Mouse (Mus musculus) heart, embryonic 10.5 days (tissue): ENCODE measurements at regions not wholly inside any gene's neighbourhood (a gene's known extent, or its start where the extent isn't known, plus 50 kb on each side); places are given as distances from the start of the nearest gene placed in this dataset.
"Not testable (repeated sequence)": the region's sequence is repeated elsewhere in the genome, so short reads cannot be mapped to it uniquely, and the experiment has no call there.

ENCODE experiments used
- DNase-seq: peaks from one replicate; pipeline ENCODE4 v3.0.0-alpha.2; 2017; ENCODE audit warnings: low spot score
- H3K27ac ChIP-seq: fragments of 300-500 bp; sonication (generic); 2 replicates; pipeline ENCODE4 v1.5.1; 2016; ENCODE audit warnings: mild to moderate bottlenecking
- H3K27me3 ChIP-seq: fragments of 300-500 bp; sonication (generic); 2 replicates; pipeline ENCODE4 v1.6.1; 2016; ENCODE audit warnings: mild to moderate bottlenecking; ENCODE audit not compliant: poor library complexity, insufficient read depth, severe bottlenecking
- H3K36me3 ChIP-seq: fragments of 300-500 bp; sonication (generic); 2 replicates; pipeline ENCODE4 v1.6.1; 2016; ENCODE audit warnings: mild to moderate bottlenecking, moderate library complexity
- H3K4me1 ChIP-seq: fragments of 300-500 bp; sonication (generic); 2 replicates; pipeline ENCODE4 v1.6.1; 2016; ENCODE audit warnings: mild to moderate bottlenecking
- H3K4me3 ChIP-seq: fragments of 300-500 bp; sonication (generic); 2 replicates; pipeline ENCODE4 v1.5.1; 2016; ENCODE audit warnings: mild to moderate bottlenecking, moderate library complexity
- H3K9me3 ChIP-seq: fragments of 300-500 bp; sonication (generic); 2 replicates; pipeline ENCODE4 v1.6.1; 2016; ENCODE audit warnings: mild to moderate bottlenecking, moderate library complexity
- WGBS: fragments of 180-500 bp; shearing (Covaris S2); methylation state at CpG from one replicate; pipeline ENCODE4 v1.1.7; 2016; 5-methylcytosine and 5-hydroxymethylcytosine counted together

DNA sequence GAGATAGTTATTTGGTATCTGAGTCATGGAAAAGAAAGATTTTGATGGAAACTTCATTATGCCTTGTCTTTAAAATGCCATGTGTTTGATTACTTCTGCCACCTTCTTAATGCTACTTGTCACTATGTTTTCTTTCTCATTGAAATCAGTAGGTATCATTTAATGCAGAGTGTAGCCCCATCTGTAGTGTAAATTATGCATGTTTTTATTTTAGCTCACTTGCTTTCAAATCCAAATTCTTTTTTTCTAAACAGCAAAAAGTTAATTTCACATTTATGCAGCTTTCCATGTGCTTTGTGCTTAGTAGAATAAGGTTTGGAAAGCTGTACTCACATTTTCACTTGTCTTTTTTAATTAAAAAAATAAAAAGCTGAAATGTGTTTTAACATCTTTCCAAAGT lies 748.0 kb upstream of the Epha7 start:
- Histone ChIP-seq H3K4me3 (no peak overlapping the region), H3K36me3 (no peaks in the 10 kb centered on the region)
- DNase-seq = no peak

DNA sequence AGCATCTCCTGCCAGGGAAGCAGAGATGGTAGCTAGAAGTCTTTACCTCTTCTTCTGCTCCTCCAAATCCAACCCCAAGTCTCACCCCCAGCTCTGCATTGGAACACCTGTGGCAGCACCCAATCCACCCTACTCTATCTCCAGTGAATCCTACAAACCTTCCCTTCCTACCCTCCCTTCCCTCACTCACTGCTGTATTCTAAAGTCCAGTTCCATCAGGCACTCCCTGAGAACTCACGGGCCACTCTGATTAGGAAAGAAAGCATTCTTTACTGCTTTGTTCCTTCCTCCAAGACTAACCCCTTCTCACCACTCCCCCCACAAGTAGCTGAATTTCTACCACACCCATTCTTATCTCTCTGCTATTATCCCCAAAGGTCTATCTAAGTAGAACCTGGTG lies 747.1 kb upstream of the Epha7 start:
- Histone ChIP-seq H3K27me3 (no peaks in the 10 kb centered on the region), H3K4me1 (no peaks in the 10 kb centered on the region), H3K27ac (no peak overlapping the region), H3K4me3 (no peak overlapping the region), H3K36me3 (no peaks in the 10 kb centered on the region), H3K9me3 (no peaks in the 10 kb centered on the region)
- no peak for DNase-seq
- 41% methylated on average over 1 of the region's 1 CpGs for WGBS

More for the DNA sequence above, 748.0 kb upstream of the Epha7 start:
- H3K4me1 ChIP-seq = no peaks in the 10 kb centered on the region
- H3K27me3 ChIP-seq = no peaks in the 10 kb centered on the region
- no peak overlapping the region for H3K27ac ChIP-seq
- no peaks in the 10 kb centered on the region for H3K9me3 ChIP-seq

DNA sequence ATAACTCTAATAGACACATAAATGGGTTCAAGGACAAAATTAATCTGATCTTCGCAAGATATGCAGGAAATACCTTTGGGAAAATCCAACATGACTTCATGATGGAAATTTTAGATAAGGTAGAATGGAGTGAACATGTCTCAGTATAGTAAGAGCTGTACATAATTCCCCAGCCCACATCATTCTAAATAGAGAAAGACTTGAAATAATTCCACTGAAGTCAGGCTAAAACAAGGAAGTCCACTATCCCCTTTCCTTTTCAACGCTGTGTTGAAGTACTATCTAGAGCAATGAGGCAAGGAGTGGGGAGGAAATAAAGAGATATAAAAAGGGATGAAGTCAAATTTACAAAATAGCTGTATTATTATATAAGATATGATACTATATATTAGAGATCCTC lies 733.9 kb upstream of the Epha7 start:
- DNase-seq = no peak
- Histone ChIP-seq H3K36me3 (no peaks in the 10 kb centered on the region), H3K9me3 (no peaks in the 10 kb centered on the region), H3K27ac (no peak overlapping the region), H3K4me1 (no peaks in the 10 kb centered on the region), H3K27me3 (no peaks in the 10 kb centered on the region), H3K4me3 (no peak overlapping the region)
- 69% methylated on average over 2 of the region's 2 CpGs for WGBS

DNA sequence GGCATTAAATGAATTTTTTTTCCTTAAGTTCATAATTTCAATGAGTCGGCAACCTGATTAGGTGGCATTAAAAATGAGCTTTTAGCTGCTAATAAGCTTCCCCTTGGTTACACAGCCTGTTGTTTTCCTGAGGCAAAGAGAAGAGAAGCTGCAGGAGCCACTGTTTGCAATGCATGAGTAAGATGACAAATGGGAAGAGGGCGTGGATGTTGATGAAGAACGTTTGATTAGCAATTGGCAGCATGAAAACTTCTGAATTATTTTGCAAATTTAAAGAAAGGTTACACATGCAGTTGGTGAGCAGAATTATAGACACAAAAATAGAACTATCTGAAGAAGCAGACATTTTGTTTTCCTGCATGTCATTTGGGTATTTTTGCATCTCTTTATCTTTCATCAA lies 720.1 kb upstream of the Epha7 start:
- WGBS = 51% methylated on average over 3 of the region's 3 CpGs
- H3K4me3 ChIP-seq = no peak overlapping the region
- no peaks in the 10 kb centered on the region for H3K9me3 ChIP-seq
- H3K27me3 ChIP-seq = no peaks in the 10 kb centered on the region
- DNase-seq = no peak
- no peak overlapping the region for H3K27ac ChIP-seq
- no peaks in the 10 kb centered on the region for H3K36me3 ChIP-seq
- H3K4me1 ChIP-seq = no peaks in the 10 kb centered on the region

DNA sequence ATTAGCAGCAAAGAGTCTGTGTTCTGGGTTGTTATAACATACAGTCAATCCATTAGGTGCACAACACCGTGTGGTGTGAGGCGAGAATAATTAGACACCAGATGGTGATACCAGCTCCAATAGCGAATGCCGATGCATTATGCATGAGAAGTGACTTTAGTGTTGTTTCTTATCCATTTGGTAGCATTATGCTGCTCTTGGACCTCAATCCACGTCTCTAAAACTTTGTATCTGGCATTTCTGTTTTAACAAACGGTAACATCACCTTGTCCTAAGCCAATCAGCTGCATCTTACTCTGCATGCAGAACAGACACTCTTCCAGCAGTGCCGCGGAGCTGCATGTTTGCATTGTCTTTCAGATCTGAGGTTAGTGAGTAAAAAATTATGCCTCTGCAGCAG lies 669.8 kb upstream of the Epha7 start:
- no peak overlapping the region for H3K27ac ChIP-seq

DNA sequence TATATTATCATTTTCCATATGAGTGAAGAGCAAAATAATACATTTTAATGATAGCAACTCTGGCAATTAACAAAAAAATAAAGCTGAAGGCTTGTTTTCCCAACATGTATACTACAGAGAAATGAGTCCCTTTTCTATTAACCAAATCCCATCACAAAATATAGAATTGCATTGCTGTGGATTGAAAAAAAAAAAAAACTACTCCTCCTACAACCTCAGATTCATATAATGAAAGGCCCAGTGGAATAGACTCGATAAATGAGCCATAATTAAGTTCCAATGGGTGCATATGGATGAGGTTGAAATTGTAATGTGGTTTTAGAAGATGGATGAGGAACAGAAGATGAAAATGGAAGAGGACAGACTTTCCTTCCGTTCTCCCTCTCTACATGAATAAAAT lies 657.8 kb upstream of the Epha7 start:
- H3K9me3 ChIP-seq = no peaks in the 10 kb centered on the region
- no peaks in the 10 kb centered on the region for H3K36me3 ChIP-seq
- H3K4me1 ChIP-seq = no peaks in the 10 kb centered on the region
- DNase-seq = no peak
- H3K27ac ChIP-seq = no peak overlapping the region
- 73% methylated on average over 2 of the region's 2 CpGs for WGBS
- H3K27me3 ChIP-seq = no peaks in the 10 kb centered on the region
- H3K4me3 ChIP-seq = no peak overlapping the region

More for the DNA sequence above, 669.8 kb upstream of the Epha7 start:
- no peaks in the 10 kb centered on the region for H3K36me3 ChIP-seq
- 80% methylated on average over 8 of the region's 8 CpGs for WGBS
- H3K4me1 ChIP-seq = no peaks in the 10 kb centered on the region
- no peak for DNase-seq
- no peak overlapping the region for H3K4me3 ChIP-seq
- H3K27me3 ChIP-seq = no peaks in the 10 kb centered on the region
- H3K9me3 ChIP-seq = no peaks in the 10 kb centered on the region

DNA sequence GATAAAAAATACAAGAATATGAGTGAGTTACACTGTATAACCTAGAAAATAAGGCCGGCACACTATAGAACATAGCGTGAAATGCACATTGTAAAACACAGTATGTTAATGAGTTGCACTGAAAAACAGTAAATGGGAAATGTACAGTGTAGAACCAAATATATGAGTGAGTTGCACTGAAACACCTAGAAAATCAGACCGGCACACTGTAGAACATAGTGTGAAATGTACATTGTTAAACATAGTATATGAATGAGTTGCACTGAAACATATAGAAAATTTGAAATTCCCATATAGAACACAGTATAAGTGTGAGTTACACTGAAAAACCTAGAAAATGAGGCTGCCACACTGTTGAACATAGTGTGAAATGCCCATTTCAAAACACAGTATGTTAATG lies 636.2 kb upstream of the Epha7 start:
- WGBS = 61% methylated on average over 3 of the region's 3 CpGs
- H3K36me3 ChIP-seq = no peaks in the 10 kb centered on the region
- peak; percentile 79 for DNase-seq

DNA sequence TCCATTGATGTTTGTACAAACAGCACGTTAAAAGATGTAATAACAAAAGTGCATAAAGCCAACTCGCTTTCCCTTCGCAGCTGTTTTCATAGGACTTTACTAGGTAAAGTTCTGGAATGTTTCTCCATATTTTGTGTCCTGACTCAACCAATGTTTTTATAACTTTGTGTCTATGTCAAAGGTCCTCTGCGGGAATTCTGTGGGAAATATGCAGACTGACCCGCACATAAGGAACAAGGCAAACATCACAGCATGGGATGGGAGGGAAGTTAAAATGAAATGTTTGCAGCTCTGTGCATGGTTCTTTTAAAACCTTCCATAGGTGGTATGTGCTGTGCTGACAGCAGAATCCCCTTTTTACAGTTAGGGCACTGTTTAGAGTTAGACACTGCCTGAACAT lies 622.1 kb upstream of the Epha7 start:
- 86% methylated on average over 5 of the region's 5 CpGs for WGBS
- no peak for DNase-seq
- no peaks in the 10 kb centered on the region for H3K9me3 ChIP-seq
- no peak overlapping the region for H3K4me3 ChIP-seq
- no peak overlapping the region for H3K27ac ChIP-seq
- no peaks in the 10 kb centered on the region for H3K27me3 ChIP-seq
- no peaks in the 10 kb centered on the region for H3K36me3 ChIP-seq
- no peaks in the 10 kb centered on the region for H3K4me1 ChIP-seq

More for the DNA sequence above, 636.2 kb upstream of the Epha7 start:
- Histone ChIP-seq H3K27me3 (no peaks in the 10 kb centered on the region), H3K4me1 (no peaks in the 10 kb centered on the region), H3K27ac (no peak overlapping the region), H3K9me3 (no peaks in the 10 kb centered on the region), H3K4me3 (no peak overlapping the region)

DNA sequence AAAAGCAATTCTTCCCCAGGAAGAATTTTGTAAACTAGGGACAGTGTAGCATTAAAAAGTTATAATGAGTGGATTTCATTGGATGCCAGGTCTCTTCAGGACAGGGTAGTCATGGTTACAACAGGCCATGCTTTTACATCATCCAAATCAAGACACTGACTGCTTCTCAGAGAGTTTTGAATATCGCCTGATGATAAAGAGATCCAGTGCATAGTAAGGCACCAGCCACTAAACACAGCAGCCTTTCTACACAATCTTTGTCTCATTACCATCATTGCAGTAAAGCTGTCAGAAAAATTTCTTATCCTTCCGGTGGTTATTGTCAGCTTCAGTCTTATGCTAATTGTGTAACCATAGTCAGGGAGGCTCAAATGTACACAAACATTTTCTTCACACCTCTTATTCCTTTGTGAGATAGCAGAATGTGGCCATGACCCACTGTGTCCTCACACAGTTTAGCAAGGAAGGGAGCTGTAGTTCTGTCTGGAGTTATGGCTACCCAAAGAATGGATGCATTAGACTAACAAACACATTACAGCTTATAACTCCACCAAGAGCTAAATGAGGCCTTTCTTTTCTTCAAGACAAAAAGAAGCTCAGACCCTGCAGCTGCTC lies 585.2 kb upstream of the Epha7 start:
- Histone ChIP-seq H3K4me1 (no peaks in the 10 kb centered on the region), H3K27ac (no peak overlapping the region)
- 83% methylated on average over 2 of the region's 2 CpGs for WGBS

DNA sequence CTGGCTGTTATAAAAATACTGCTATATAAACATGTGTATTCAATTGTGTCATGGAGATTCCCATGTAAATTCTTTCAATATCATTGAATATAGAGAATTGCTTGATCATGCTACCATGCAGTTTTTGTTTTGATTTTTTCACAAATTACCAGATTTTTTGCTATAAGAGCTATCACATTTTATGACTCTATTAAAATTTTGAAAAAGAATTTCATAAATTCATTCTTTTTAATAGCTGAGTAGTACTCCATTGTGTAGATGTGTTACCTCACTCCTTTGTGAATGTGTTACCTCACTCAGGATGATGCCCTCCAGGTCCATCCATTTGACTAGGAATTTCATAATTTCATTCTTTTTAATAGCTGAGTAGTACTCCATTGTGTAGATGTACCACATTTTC lies 577.4 kb upstream of the Epha7 start:
- H3K9me3 ChIP-seq, H3K4me1 ChIP-seq, H3K36me3 ChIP-seq, H3K27me3 ChIP-seq, H3K4me3 ChIP-seq, DNase-seq, H3K27ac ChIP-seq: not testable (repeated sequence)

More for the DNA sequence above, 585.2 kb upstream of the Epha7 start:
- Histone ChIP-seq H3K36me3 (no peaks in the 10 kb centered on the region), H3K27me3 (no peaks in the 10 kb centered on the region), H3K9me3 (no peaks in the 10 kb centered on the region), H3K4me3 (no peak overlapping the region)
- no peak for DNase-seq

DNA sequence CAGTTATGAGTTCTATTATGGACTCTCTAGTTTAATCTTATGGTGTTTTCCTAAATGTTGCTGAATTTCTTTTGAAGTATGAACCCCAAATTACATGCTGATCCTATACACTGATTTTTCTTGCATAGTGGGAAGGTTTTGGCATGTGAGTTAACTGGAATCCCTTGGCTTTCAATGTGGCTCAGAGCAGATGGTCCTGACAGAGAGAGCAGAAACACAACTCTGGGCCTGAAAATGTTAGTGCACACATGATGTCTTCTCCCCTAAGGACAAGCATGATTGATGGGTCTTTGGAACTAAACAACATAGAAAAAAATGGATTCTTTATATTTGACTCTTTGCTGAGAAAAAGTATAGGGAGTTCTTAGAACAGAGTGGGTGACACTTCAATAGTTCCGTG lies 570.7 kb upstream of the Epha7 start:
- no peak overlapping the region for H3K27ac ChIP-seq
- H3K9me3 ChIP-seq = no peaks in the 10 kb centered on the region
- no peaks in the 10 kb centered on the region for H3K36me3 ChIP-seq
- 94% methylated on average over 1 of the region's 1 CpGs for whole genome bisulfite sequencing
- no peaks in the 10 kb centered on the region for H3K27me3 ChIP-seq
- no peaks in the 10 kb centered on the region for H3K4me1 ChIP-seq
- H3K4me3 ChIP-seq = no peak overlapping the region
- no peak for DNase-seq
